Mouse (Mus musculus): Measurements from ENCODE around the gene Atoh8.

GRCm38 (mm10) chr6:72206021-72206420 lies 29.4 kb downstream of the Atoh8 start:
- TF ChIP-seq CTCF (IDR thresholded peaks at IDR 0.05; ENCODE audit: borderline replicate concordance, insufficient read depth, low read length) (no peak), POLR2A (IDR thresholded peaks at IDR 0.05; ENCODE audit: low read depth, low read length) (no peak)

All from embryonic fibroblast, embryonic 13.5 days (primary cell).